Mouse (Mus musculus) midbrain, embryonic 11.5 days (tissue): ENCODE results near the gene Cinp. TPM values are rescaled to one million over a fixed set of nuclear protein-coding genes. Genes with fewer than 3 reads are reported as not detected.

Experiments used
- ATAC-seq: fragments of 200-750 bp; cut with Nextera tagmentation; 2 replicates; pipeline ENCODE4 v1.8.0; 2017; ENCODE audit warnings: moderate TSS enrichment, moderate library complexity; ENCODE audit not compliant: low FRiP score
- DNase-seq: peaks from one replicate; pipeline ENCODE4 v3.0.0; 2015; ENCODE audit warnings: low spot score; ENCODE audit errors: missing footprints
- H3K27ac ChIP-seq: fragments of 300-500 bp; sonication (generic); 2 replicates; pipeline ENCODE4 v1.5.1; 2014; ENCODE audit warnings: low read depth, low read length
- H3K27me3 ChIP-seq: fragments of 300-500 bp; sonication (generic); 2 replicates; pipeline ENCODE4 v1.6.1; 2014; ENCODE audit warnings: mild to moderate bottlenecking, low read length, moderate library complexity, mixed read lengths; ENCODE audit not compliant: control insufficient read depth, insufficient read depth
- H3K36me3 ChIP-seq: fragments of 300-500 bp; sonication (generic); 2 replicates; pipeline ENCODE4 v1.6.1; 2014; ENCODE audit warnings: mild to moderate bottlenecking, low read length, moderate library complexity, mixed read lengths; ENCODE audit not compliant: control insufficient read depth, insufficient read depth
- H3K4me1 ChIP-seq: fragments of 300-500 bp; sonication (generic); 2 replicates; pipeline ENCODE4 v1.6.1; 2014; ENCODE audit warnings: low read length; ENCODE audit not compliant: control insufficient read depth, insufficient read depth
- H3K4me2 ChIP-seq: fragments of 300-500 bp; sonication (generic); 2 replicates; pipeline ENCODE4 v1.6.1; 2014; ENCODE audit warnings: mild to moderate bottlenecking, moderate library complexity
- H3K4me3 ChIP-seq: fragments of 300-500 bp; sonication (generic); 2 replicates; pipeline ENCODE4 v1.5.1; 2014; ENCODE audit warnings: low read depth, low read length
- H3K9ac ChIP-seq: fragments of 300-500 bp; sonication (generic); 2 replicates; pipeline ENCODE4 v1.6.1; 2014; ENCODE audit warnings: low read length
- H3K9me3 ChIP-seq: fragments of 300-500 bp; sonication (generic); 2 replicates; pipeline ENCODE4 v1.6.1; 2016; ENCODE audit warnings: low read length; ENCODE audit not compliant: control insufficient read depth
- WGBS: fragments of 180-500 bp; shearing (Covaris S2); extraction: QIAGEN DNeasy Blood & Tissue Kit; methylation state at CpG from one replicate; pipeline ENCODE4 v1.1.7; 2014; 5-methylcytosine and 5-hydroxymethylcytosine counted together
- polyA plus RNA-seq: library from polyadenylated mRNA; unstranded; fragments of >200 nt; fragmentation: Nextera tagmentation; extraction: Ambion mirVana; gene quantifications from 2 replicates; pipeline ENCODE4 v1.2.1, GENCODE M21; 2014

The Cinp gene
- polyA plus RNA-seq, 1 experiment from 2014 or later: 83.2 TPM

DNA sequence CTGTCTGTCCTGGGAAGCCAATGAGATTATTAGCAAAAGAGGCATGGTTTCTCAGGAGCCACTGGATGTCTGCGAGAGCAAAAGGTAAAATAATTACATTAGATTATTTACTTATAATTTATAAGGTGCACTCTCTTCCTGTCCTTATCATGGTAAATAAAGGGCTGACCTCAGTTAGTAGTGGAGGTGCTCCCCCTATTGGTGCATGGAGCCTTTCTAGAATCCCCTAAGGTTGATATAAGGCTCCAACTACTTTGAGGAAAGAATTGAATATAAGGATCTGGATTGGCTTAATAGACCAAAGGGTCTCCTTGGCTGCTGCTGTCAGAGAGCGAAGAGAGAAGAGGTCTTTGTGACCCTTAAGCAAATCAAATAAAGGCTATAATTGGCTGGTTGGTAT is 14.6 kb upstream of the Cinp start:
- H3K27me3 ChIP-seq: no peaks in the 10 kb centered on the region
- H3K27ac ChIP-seq: no peak overlapping the region
- H3K36me3 ChIP-seq: no peaks in the 10 kb centered on the region
- WGBS: 92% methylated on average over 2 of the region's 2 CpGs
- no peaks in the 10 kb centered on the region for H3K4me1 ChIP-seq
- DNase-seq: no peak
- H3K9me3 ChIP-seq: no peaks in the 10 kb centered on the region
- no peak for ATAC-seq
- no peak overlapping the region for H3K4me2 ChIP-seq
- H3K4me3 ChIP-seq: no peak overlapping the region
- no peak overlapping the region for H3K9ac ChIP-seq

- WGBS: 81% methylated on average over 4 of the region's 4 CpGs
Measured at GRCm38 (mm10) chr12:110902106-110902505, 13.2 kb upstream of the Cinp start.

GRCm38 (mm10) chr12:110891887-110892286 is 2.9 kb upstream of the Cinp start:
- DNase-seq: no peak
- H3K9me3 ChIP-seq: no peaks in the 10 kb centered on the region
- H3K36me3 ChIP-seq: no peaks in the 10 kb centered on the region
- no peak overlapping the region for H3K27ac ChIP-seq
- peaks cover 12% of the 10 kb centered on the region for H3K4me1 ChIP-seq
- no peaks in the 10 kb centered on the region for H3K27me3 ChIP-seq
- H3K4me3 ChIP-seq: no peak overlapping the region
- ATAC-seq: no peak
- H3K4me2 ChIP-seq: no peak overlapping the region
- no peak overlapping the region for H3K9ac ChIP-seq
- 95% methylated on average over 1 of the region's 1 CpGs for WGBS

More at GRCm38 (mm10) chr12:110902106-110902505, 13.2 kb upstream of the Cinp start:
- no peak overlapping the region for H3K4me2 ChIP-seq
- H3K9me3 ChIP-seq: no peaks in the 10 kb centered on the region
- no peaks in the 10 kb centered on the region for H3K4me1 ChIP-seq
- no peak overlapping the region for H3K27ac ChIP-seq
- no peak overlapping the region for H3K4me3 ChIP-seq
- H3K36me3 ChIP-seq: no peaks in the 10 kb centered on the region
- no peaks in the 10 kb centered on the region for H3K27me3 ChIP-seq
- ATAC-seq (no peak), DNase-seq (no peak)
- no peak overlapping the region for H3K9ac ChIP-seq

DNA sequence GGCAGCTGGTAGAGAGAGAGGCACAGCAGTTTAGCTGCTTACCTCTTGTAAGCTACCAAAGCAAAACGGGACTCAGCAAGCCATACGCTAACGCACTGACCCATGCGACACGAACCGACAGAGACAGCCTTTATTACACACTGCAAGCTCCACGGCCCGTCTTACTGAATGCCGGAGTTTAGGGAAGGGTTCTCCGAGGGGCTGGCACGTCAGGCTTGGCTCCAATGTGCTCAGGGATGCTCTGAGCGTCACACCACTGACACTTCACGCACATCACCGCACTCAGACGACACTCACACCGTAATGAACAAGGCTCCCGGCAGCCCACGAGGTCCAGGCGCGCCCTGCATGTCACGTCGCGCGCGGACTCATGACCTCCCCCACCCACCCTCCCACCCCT is 339 bp downstream of the Cinp start:
- ATAC-seq: no peak; the same call in none of the 2 replicates
- H3K4me1 ChIP-seq: peaks cover 12% of the 10 kb centered on the region
- peak; percentile 87 for DNase-seq
- H3K9me3 ChIP-seq: no peaks in the 10 kb centered on the region
- WGBS: under 1% methylated on average over 25 of the region's 25 CpGs
- H3K36me3 ChIP-seq: no peaks in the 10 kb centered on the region
- H3K4me3 ChIP-seq: peak overlapping the region; percentile 83
- no peak overlapping the region for H3K27ac ChIP-seq
- peak overlapping the region; percentile 81 for H3K9ac ChIP-seq
- no peaks in the 10 kb centered on the region for H3K27me3 ChIP-seq
- peak overlapping the region; percentile 92 for H3K4me2 ChIP-seq

- Histone ChIP-seq H3K9ac (peak overlapping the region; percentile 81), H3K27ac (no peak overlapping the region), H3K9me3 (no peaks in the 10 kb centered on the region), H3K27me3 (no peaks in the 10 kb centered on the region), H3K4me2 (peak overlapping the region; percentile 92), H3K4me1 (peaks cover 12% of the 10 kb centered on the region), H3K36me3 (no peaks in the 10 kb centered on the region), H3K4me3 (peak overlapping the region; percentile 83)
- ATAC-seq: no peak
- DNase-seq: no peak
- WGBS: 45% methylated on average over 12 of the region's 12 CpGs
Measured at GRCm38 (mm10) chr12:110888106-110888505, 839 bp downstream of the Cinp start.

- H3K4me1 ChIP-seq: peaks cover 12% of the 10 kb centered on the region
- H3K36me3 ChIP-seq: no peaks in the 10 kb centered on the region
- no peaks in the 10 kb centered on the region for H3K9me3 ChIP-seq
- no peaks in the 10 kb centered on the region for H3K27me3 ChIP-seq
- H3K9ac ChIP-seq: no peak overlapping the region
- no peak overlapping the region for H3K4me2 ChIP-seq
- 96% methylated on average over 2 of the region's 2 CpGs for WGBS
- no peak overlapping the region for H3K4me3 ChIP-seq
- DNase-seq (no peak), ATAC-seq (no peak)
- no peak overlapping the region for H3K27ac ChIP-seq
Measured at GRCm38 (mm10) chr12:110885251-110885650, 3.7 kb downstream of the Cinp start.

DNA sequence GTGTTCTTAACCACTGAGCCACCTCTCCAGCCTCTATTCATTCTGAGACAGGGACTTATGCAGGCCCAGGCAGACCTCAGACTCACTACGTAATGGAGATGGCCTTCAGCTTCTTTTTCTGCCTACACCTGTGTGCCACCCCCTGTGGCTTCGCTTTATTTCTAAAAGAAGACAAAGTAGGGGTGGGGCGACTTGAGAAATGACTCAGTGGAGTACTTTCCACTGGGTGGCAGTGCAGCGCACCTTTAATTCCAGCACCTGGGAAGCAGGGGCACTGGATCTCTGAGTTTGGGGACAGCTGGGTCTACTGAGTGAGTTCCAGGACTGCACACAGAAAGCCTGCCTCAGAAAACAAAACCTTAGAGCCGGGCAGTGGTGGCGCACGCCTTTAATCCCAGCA is 6.7 kb downstream of the Cinp start:
- H3K9me3 ChIP-seq: no peaks in the 10 kb centered on the region
- no peaks in the 10 kb centered on the region for H3K27me3 ChIP-seq
- no peak overlapping the region for H3K27ac ChIP-seq
- no peak overlapping the region for H3K4me2 ChIP-seq
- WGBS: 91% methylated on average over 7 of the region's 7 CpGs
- H3K9ac ChIP-seq: no peak overlapping the region
- no peaks in the 10 kb centered on the region for H3K4me1 ChIP-seq
- ATAC-seq (no peak), DNase-seq (no peak)
- 0 out of 2 replicates have a peak, but pooled peaks cover 7% of the 10 kb centered on the region for H3K36me3 ChIP-seq
- H3K4me3 ChIP-seq: no peak overlapping the region

DNA sequence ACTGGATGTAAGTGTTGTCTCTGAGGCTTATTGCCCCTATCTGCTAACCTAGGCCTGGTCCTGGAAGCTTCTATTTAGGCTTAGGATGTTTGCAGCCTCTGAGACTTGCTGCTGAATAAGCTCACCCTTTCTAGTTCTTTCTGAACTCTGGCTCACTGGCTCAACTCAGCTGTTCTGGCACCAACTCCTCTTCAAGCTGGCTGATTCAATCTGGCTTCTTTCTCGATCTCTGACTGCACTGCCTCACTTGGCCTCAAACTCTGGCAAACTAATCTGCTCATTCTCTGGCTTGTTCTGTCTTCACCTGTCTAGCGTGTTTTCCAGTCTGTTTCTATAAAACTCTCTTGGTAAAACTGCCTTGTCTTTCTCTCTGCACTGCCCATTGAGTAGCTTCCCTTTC is 13.6 kb downstream of the Cinp start:
- Histone ChIP-seq H3K4me3 (no peak overlapping the region), H3K9me3 (no peaks in the 10 kb centered on the region), H3K27me3 (no peaks in the 10 kb centered on the region), H3K27ac (no peak overlapping the region), H3K36me3 (peaks cover 18% of the 10 kb centered on the region; the same call in 1 of the 2 replicates), H3K4me2 (no peak overlapping the region), H3K9ac (no peak overlapping the region), H3K4me1 (no peaks in the 10 kb centered on the region)
- ATAC-seq (no peak), DNase-seq (no peak)
- 84% methylated on average over 2 of the region's 2 CpGs for WGBS

GRCm38 (mm10) chr12:110871247-110871646 is 17.7 kb downstream of the Cinp start:
- no peak for DNase-seq
- Histone ChIP-seq H3K36me3 (peaks cover 6% of the 10 kb centered on the region; the same call in 1 of the 2 replicates), H3K27ac (no peak overlapping the region), H3K27me3 (no peaks in the 10 kb centered on the region), H3K9me3 (no peaks in the 10 kb centered on the region), H3K9ac (no peak overlapping the region), H3K4me3 (no peak overlapping the region), H3K4me2 (no peak overlapping the region), H3K4me1 (no peaks in the 10 kb centered on the region)
- no peak for ATAC-seq
- 92% methylated on average over 5 of the region's 5 CpGs for WGBS
